22 mouse cellular contexts compared by ENCODE assay signal in genomic region chr9:83969326-83969725, GRCm38 (mm10). TPM values are rescaled to one million over a fixed set of nuclear protein-coding genes. Genes with fewer than 3 reads are reported as not detected.
A peak's percentile ranks its signal among the peaks of the same experiment; 100 is the strongest.
DNase-seq lines count a peak whose midpoint lies in the region; ATAC-seq lines count a peak whose summit lies in the region.
"Had no signal": no experiment of that assay in that cellular context is flagged by ENCODE, and none has a peak within 500 bp of the region (broad histone marks: within the 10 kb centered on the region; RNA-seq: fewer than 3 reads in every experiment).

No protein-coding gene starts in this region.

- H3K9ac ChIP-seq in midbrain, embryonic 14.5 days (replicated peaks; ENCODE audit: low read length): no peak overlapping the region
- H3K9ac ChIP-seq in midbrain, embryonic 15.5 days: no peak overlapping the region
- H3K9ac ChIP-seq: forebrain, embryonic 15.5 days; heart, embryonic 12.5 days; hindbrain, embryonic 13.5 days; limb, embryonic 12.5 days; liver, embryonic 12.5 days; lung, embryonic 15.5 days; midbrain, embryonic 12.5 days had no signal

- H3K27ac ChIP-seq in midbrain, embryonic 14.5 days (replicated peaks; ENCODE audit: low read depth, low read length): no peak overlapping the region
- H3K27ac ChIP-seq in midbrain, embryonic 15.5 days: no peak overlapping the region
- H3K27ac ChIP-seq: embryonic facial prominence, embryonic 10.5 days; forebrain, embryonic 15.5 days; hindbrain, embryonic 13.5 days; limb, embryonic 12.5 days; liver, embryonic 12.5 days; lung, embryonic 15.5 days; midbrain, embryonic 12.5 days had no signal

- DNase-seq in cerebellum, adult 11 months: no peak
- peak; percentile 24 for DNase-seq in gastrocnemius, adult 18-20 months (ENCODE audit: low spot score)
- DNase-seq in gastrocnemius, postnatal 36 days: no peak
- peak; percentile 16 for DNase-seq in layer of hippocampus, adult 9-11 months
- DNase-seq in layer of hippocampus, postnatal 25 days (ENCODE audit: extremely low spot score in 1 of 2, low spot score in 1 of 2): no peak
- peak; percentile 16 for DNase-seq in midbrain, embryonic 14.5 days
- DNase-seq: adrenal gland, postnatal 10 days; heart, postnatal 14 days; kidney, adult 11 months; kidney, postnatal 4 days; right cerebral cortex, postnatal 25 days; thymus, postnatal 14 days had no signal

- no peak overlapping the region for H3K4me2 ChIP-seq in midbrain, embryonic 14.5 days (ENCODE audit: low read length)
- no peak overlapping the region for H3K4me2 ChIP-seq in midbrain, embryonic 15.5 days
- H3K4me2 ChIP-seq: forebrain, embryonic 15.5 days; heart, embryonic 12.5 days; hindbrain, embryonic 13.5 days; limb, embryonic 12.5 days; liver, embryonic 12.5 days; lung, embryonic 15.5 days; midbrain, embryonic 12.5 days had no signal

- no peaks in the 10 kb centered on the region for H3K9me3 ChIP-seq in midbrain, embryonic 14.5 days (ENCODE audit: control insufficient read depth, low read length)
- no peaks in the 10 kb centered on the region for H3K9me3 ChIP-seq in midbrain, embryonic 15.5 days
- H3K9me3 ChIP-seq: embryonic facial prominence, embryonic 10.5 days; forebrain, embryonic 15.5 days; heart, embryonic 12.5 days; hindbrain, embryonic 13.5 days; limb, embryonic 12.5 days; liver, embryonic 12.5 days; lung, embryonic 15.5 days; midbrain, embryonic 12.5 days had no signal

- no peaks in the 10 kb centered on the region for H3K27me3 ChIP-seq in midbrain, embryonic 14.5 days (ENCODE audit: control insufficient read depth, insufficient read depth, low read length)
- H3K27me3 ChIP-seq in midbrain, embryonic 15.5 days (replicated peaks): no peaks in the 10 kb centered on the region
- H3K27me3 ChIP-seq: forebrain, embryonic 15.5 days; heart, embryonic 12.5 days; hindbrain, embryonic 13.5 days; limb, embryonic 12.5 days; liver, embryonic 12.5 days; lung, embryonic 15.5 days; midbrain, embryonic 12.5 days had no signal

- intact Hi-C loops in gastrocnemius, postnatal 36 days (cut with DNase I): no loop called here

- WGBS in midbrain, embryonic 14.5 days: 66% methylated on average over 7 of the region's 7 CpGs
- 76% methylated on average over 7 of the region's 7 CpGs for WGBS in midbrain, embryonic 15.5 days

- ATAC-seq in cerebellum, adult (ENCODE audit: insufficient number of reproducible peaks, low FRiP score, low TSS enrichment): peak; percentile 36; the same call in 1 of the 2 replicates
- ATAC-seq in midbrain, embryonic 14.5 days (ENCODE audit: low FRiP score, low TSS enrichment): no peak
- ATAC-seq in midbrain, embryonic 15.5 days (replicated peaks): no peak
- ATAC-seq: forebrain, embryonic 15.5 days; liver, embryonic 12.5 days had no signal

- no peaks in the 10 kb centered on the region for H3K4me1 ChIP-seq in midbrain, embryonic 14.5 days (ENCODE audit: control insufficient read depth, insufficient read depth, low read length)
- H3K4me1 ChIP-seq in midbrain, embryonic 15.5 days: no peaks in the 10 kb centered on the region
- H3K4me1 ChIP-seq: embryonic facial prominence, embryonic 10.5 days; forebrain, embryonic 15.5 days; hindbrain, embryonic 13.5 days; limb, embryonic 12.5 days; lung, embryonic 15.5 days; midbrain, embryonic 12.5 days had no signal

- H3K4me3 ChIP-seq in midbrain, embryonic 14.5 days (replicated peaks; ENCODE audit: low read depth, low read length): no peak overlapping the region
- H3K4me3 ChIP-seq in midbrain, embryonic 15.5 days: no peak overlapping the region
- H3K4me3 ChIP-seq: embryonic facial prominence, embryonic 10.5 days; forebrain, embryonic 15.5 days; heart, embryonic 12.5 days; hindbrain, embryonic 13.5 days; limb, embryonic 12.5 days; liver, embryonic 12.5 days; lung, embryonic 15.5 days; midbrain, embryonic 12.5 days had no signal

- H3K36me3 ChIP-seq in midbrain, embryonic 14.5 days (ENCODE audit: control insufficient read depth, insufficient read depth, low read length): no peaks in the 10 kb centered on the region
- no peaks in the 10 kb centered on the region for H3K36me3 ChIP-seq in midbrain, embryonic 15.5 days (replicated peaks)
- H3K36me3 ChIP-seq: embryonic facial prominence, embryonic 10.5 days; forebrain, embryonic 15.5 days; heart, embryonic 12.5 days; hindbrain, embryonic 13.5 days; limb, embryonic 12.5 days; liver, embryonic 12.5 days; lung, embryonic 15.5 days; midbrain, embryonic 12.5 days had no signal

RNA-seq across cellular contexts. Expression of gene Bckdhb, which starts 44.4 kb away (rescaled TPM):
- 10 to 100 TPM; 44.4 to 55.9 TPM for total RNA-seq in gastrocnemius, adult 18-20 months (2021)
- 10 to 100 TPM; 27.3 to 53.4 TPM for total RNA-seq in gastrocnemius, postnatal 36 days (2021)
- total RNA-seq in layer of hippocampus, postnatal 25 days (2021): 10 to 100 TPM; 38.4 to 42.9 TPM
- polyA plus RNA-seq in midbrain, embryonic 14.5 days (2014; fragmentation: Nextera tagmentation; extraction: Ambion mirVana): 26.1 and 28.7 TPM in 2 replicates
- 28.6 and 28.7 TPM in 2 replicates for polyA plus RNA-seq in midbrain, embryonic 15.5 days (2015; fragmentation: Nextera tagmentation; extraction: Ambion mirVana)

Comparison
In these comparisons a context has a peak if more than half of its experiments do, and no peak if none do; other contexts are left out.
1. DNase-seq: peak in gastrocnemius, adult 18-20 months (single experiment), layer of hippocampus, adult 9-11 months (single experiment) and midbrain, embryonic 14.5 days (single experiment); none in cerebellum, adult 11 months (single experiment), gastrocnemius, postnatal 36 days (0 of 2) and layer of hippocampus, postnatal 25 days (0 of 2).